Mouse (Mus musculus): ENCODE data around the gene Olfr1369-ps1. TPM values are rescaled to one million over a fixed set of nuclear protein-coding genes. Genes with fewer than 3 reads are reported as not detected.

Olfr1369-ps1 gene
- polyA plus RNA-seq (2017; shearing (Covaris generic)), result not detected

DNA sequence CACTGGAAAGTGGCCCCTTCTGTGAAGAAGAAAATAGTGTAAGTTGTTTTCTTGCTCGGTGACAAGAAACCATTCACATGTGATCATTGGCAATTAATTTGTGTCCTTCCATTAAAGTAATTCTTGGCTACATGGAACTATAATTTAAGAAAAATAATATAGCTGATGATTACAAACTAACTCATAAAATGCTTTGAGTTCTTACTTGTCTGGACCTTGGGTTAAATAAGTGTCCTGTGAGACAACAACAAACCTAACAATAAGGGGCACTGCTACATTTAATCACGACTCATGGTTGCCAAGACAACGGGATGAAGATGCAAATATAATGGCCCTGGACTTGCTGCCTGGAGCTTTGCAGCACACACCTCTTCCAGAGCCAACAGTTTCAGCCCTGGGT, at the start of gene Olfr1369-ps1:
Gene Olfr1369-ps1 (plus strand): TSS at position 301 of the 400 bp plus-strand sequence.

DNA sequence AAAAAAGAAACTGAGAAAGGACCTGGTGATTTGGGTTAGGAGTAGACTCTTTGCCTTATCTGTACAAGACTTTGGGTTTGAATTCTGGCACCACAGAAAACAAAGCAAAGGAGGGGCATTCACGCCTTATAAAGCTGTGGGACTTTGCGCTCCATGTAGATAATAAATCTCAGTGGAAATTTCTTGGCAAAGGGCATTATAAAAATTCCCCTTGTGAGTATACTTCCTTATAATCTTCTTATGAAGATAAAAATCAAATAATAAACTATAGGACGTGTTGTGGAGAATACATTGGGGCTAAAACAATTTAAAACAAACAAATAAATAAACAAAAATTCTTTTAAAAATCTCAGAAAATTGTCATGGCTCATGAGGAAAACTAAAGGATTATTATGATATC, 36.4 kb upstream of the Olfr1369-ps1 start, which contains the start of gene Olfr1370:
Gene Olfr1370 (minus strand): TSS at position 101 of the 400 bp plus-strand sequence.

GRCm38 (mm10) chr13:21129339-21129738, 18.1 kb downstream of the Olfr1369-ps1 start, which contains the start of gene Olfr263:
Gene Olfr263 (plus strand): TSS chr13:21129639.

DNA sequence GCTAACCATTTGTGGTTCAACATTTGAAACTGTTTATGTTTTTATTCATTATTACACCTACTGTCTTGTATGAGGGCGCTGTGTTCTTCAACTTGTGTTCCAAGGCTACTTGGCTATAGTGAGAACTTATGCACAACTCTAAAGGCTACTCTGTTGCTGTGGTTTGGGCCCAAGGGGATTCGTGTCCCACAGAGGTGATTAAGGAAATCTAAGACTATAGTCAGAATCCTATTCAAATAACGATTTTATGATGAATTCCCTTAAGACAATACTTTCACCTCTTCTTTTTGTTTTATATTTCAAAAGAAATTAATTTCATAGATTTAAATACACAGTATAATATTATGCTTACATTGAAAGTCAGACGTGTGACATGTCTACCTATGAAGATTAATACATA, 34.5 kb downstream of the Olfr1369-ps1 start, which contains the start of gene Olfr1368:
Gene Olfr1368 (minus strand): TSS at position 101 of the 400 bp plus-strand sequence.

Other genes with a start within 250 kb of the Olfr1369-ps1 start
- gene Olfr1370, start 36.5 kb upstream of the Olfr1369-ps1 start, polyA plus RNA-seq (2017; shearing (Covaris generic)), result not detected
- not detected for gene Olfr263, start 18.2 kb downstream of the Olfr1369-ps1 start, polyA plus RNA-seq (2017; shearing (Covaris generic))
- gene Olfr1368, start 34.4 kb downstream of the Olfr1369-ps1 start, polyA plus RNA-seq (2017; shearing (Covaris generic)), result not detected
- gene Trim27, start 68.0 kb downstream of the Olfr1369-ps1 start, polyA plus RNA-seq (2017; shearing (Covaris generic)), result 29.1 TPM
- not detected for gene Gpx5, start 181.2 kb downstream of the Olfr1369-ps1 start, polyA plus RNA-seq (2017; shearing (Covaris generic))
- not detected for gene Gpx6, start 200.6 kb downstream of the Olfr1369-ps1 start, polyA plus RNA-seq (2017; shearing (Covaris generic))
- gene Olfr1367, start 235.4 kb downstream of the Olfr1369-ps1 start, polyA plus RNA-seq (2017; shearing (Covaris generic)), result not detected

Data from inflammation-experienced regulatory T-cells, adult 16 weeks (primary cell).